Comparison of ENCODE assay signal across 12 mouse cellular contexts in the genomic region with DNA sequence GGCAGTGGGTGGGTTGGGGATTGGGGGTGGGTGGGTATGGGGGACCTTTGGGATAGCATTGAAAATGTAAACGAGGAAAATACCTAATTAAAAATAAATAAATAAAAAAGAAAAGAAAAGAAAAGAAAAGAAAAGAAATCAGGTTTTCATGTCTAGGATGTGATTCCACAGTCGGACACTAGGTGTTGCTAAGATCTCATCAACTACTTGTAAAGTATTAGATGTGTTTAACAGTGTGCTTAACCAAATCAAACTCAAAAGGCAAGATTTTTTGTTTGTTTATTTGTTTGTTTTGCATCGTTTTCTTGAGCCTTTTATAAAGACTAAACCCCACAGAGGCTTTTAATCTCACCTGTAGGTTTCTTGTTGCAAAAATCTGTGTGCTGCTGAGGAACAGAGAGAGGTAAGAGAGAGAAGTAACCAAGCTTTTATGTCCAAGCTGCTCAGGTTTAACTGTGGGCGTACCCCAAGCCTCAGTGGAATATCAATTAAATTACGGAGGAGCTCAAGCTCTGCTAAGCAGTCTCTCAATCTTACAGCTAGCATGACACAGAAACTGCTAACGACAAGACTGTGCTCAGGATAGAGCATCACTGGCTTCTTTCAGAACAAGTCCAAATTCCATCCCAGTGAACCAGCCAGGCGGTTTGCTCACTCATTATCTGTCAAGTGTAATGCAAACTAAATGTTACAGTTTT. TPM values are rescaled to one million over a fixed set of nuclear protein-coding genes. Genes with fewer than 3 reads are reported as not detected.
DNase-seq lines count a peak whose midpoint lies in the region; ATAC-seq and TF ChIP-seq lines count a peak whose summit lies in the region.
"Had no signal": no experiment of that assay in that cellular context is flagged by ENCODE, and none has a peak within 500 bp of the region (broad histone marks: within the 10 kb centered on the region; RNA-seq: fewer than 3 reads in every experiment).

No protein-coding gene starts in this region.

- no peak overlapping the region for H3K4me3 ChIP-seq in kidney, embryonic 14.5 days (ENCODE audit: low read length)
- H3K4me3 ChIP-seq in hindbrain, postnatal 0 days (ENCODE audit: low read length), result no peak overlapping the region

- WGBS in kidney, embryonic 14.5 days, result 37% methylated on average over 7 of the region's 7 CpGs
- WGBS in hindbrain, postnatal 0 days, result 36% methylated on average over 7 of the region's 7 CpGs

- peak; percentile 70 for TF ChIP-seq CTCF in hindbrain, postnatal 0 days (IDR thresholded peaks at IDR 0.05; ENCODE audit: low read depth)

- no peaks in the 10 kb centered on the region for H3K27me3 ChIP-seq in kidney, embryonic 14.5 days (ENCODE audit: control insufficient read depth, insufficient read depth, low read length)
- no peaks in the 10 kb centered on the region for H3K27me3 ChIP-seq in hindbrain, postnatal 0 days (ENCODE audit: insufficient read depth, low read length)

- DNase-seq in kidney, postnatal 10 days, result peak; percentile 17
- DNase-seq in 3T3-L1 (ENCODE audit: low read depth, low spot score) (peak; percentile 64), MN1 (ENCODE audit: low spot score) (peak; percentile 35)
- peak; percentile 68 for DNase-seq in hindbrain, postnatal 0 days (ENCODE audit: low spot score)
- no peak for DNase-seq in Muller cell, postnatal 12 days (ENCODE audit: inconsistent ontology term)
- DNase-seq in cerebellum, postnatal 36 days, result no peak
- DNase-seq in heart, adult 18-20 months, result no peak
- DNase-seq: cerebellum, adult 18-20 months; kidney, adult 11 months had no signal

- no peak overlapping the region for H3K9ac ChIP-seq in kidney, embryonic 14.5 days (ENCODE audit: low read depth, low read length)
- no peak overlapping the region for H3K9ac ChIP-seq in hindbrain, postnatal 0 days (replicated peaks; ENCODE audit: low read length)
- H3K9ac ChIP-seq: liver, embryonic 14.5 days had no signal

- no peak overlapping the region for H3K27ac ChIP-seq in kidney, embryonic 14.5 days (ENCODE audit: low read depth, low read length)
- no peak overlapping the region for H3K27ac ChIP-seq in hindbrain, postnatal 0 days
- H3K27ac ChIP-seq: liver, embryonic 14.5 days had no signal

- no peaks in the 10 kb centered on the region for H3K9me3 ChIP-seq in kidney, embryonic 14.5 days (ENCODE audit: control insufficient read depth, low read length)
- no peaks in the 10 kb centered on the region for H3K9me3 ChIP-seq in hindbrain, postnatal 0 days (ENCODE audit: low read length)

- no peaks in the 10 kb centered on the region for H3K4me1 ChIP-seq in kidney, embryonic 14.5 days (ENCODE audit: control insufficient read depth, insufficient read depth, low read length)
- no peaks in the 10 kb centered on the region for H3K4me1 ChIP-seq in hindbrain, postnatal 0 days (ENCODE audit: insufficient read depth, low read length)

- no peak overlapping the region for H3K4me2 ChIP-seq in kidney, embryonic 14.5 days (replicated peaks; ENCODE audit: low read depth, low read length)
- H3K4me2 ChIP-seq in hindbrain, postnatal 0 days (ENCODE audit: low read depth, low read length), result no peak overlapping the region

- no peak for ATAC-seq in kidney, embryonic 14.5 days (ENCODE audit: low FRiP score, low TSS enrichment)
- no peak; the same call in 1 of the 2 replicates for ATAC-seq in hindbrain, postnatal 0 days

- H3K36me3 ChIP-seq in kidney, embryonic 14.5 days (ENCODE audit: control insufficient read depth, insufficient read depth, low read length), result no peaks in the 10 kb centered on the region
- H3K36me3 ChIP-seq in hindbrain, postnatal 0 days (ENCODE audit: insufficient read depth, low read length), result no peaks in the 10 kb centered on the region

RNA-seq across cellular contexts. Expression of gene Scn7a, which starts 35.3 kb away (rescaled TPM):
- polyA plus RNA-seq in kidney, embryonic 14.5 days (2014; fragmentation: Nextera tagmentation; extraction: Ambion mirVana), result 1.4 and 2.1 TPM in 2 replicates
- total RNA-seq in hindbrain, postnatal 0 days (2014; rRNA removed), result 0.29 and 0.47 TPM in 2 replicates
- polyA plus RNA-seq in hindbrain, postnatal 0 days (2015; fragmentation: Nextera tagmentation; extraction: Ambion mirVana), result 0.31 and 0.33 TPM in 2 replicates
- 1 to 10 TPM; 8.9 to 10.0 TPM for total RNA-seq in heart, adult 18-20 months (2021)
- total RNA-seq: neutrophil, adult 5-6 weeks had no signal

Comparison
In these comparisons a context has a peak if more than half of its experiments do, and no peak if none do; other contexts are left out.
1. DNase-seq: peak in kidney, postnatal 10 days (single experiment), 3T3-L1 (single experiment), MN1 (single experiment) and hindbrain, postnatal 0 days (single experiment); none in Muller cell, postnatal 12 days (single experiment), cerebellum, postnatal 36 days (0 of 2) and heart, adult 18-20 months (0 of 2).